Mouse (Mus musculus) B cell, adult 67 days (primary cell): ENCODE results near the gene Tead3. TPM values are rescaled to one million over a fixed set of nuclear protein-coding genes. Genes with fewer than 3 reads are reported as not detected.

Experiments
- total RNA-seq, 2 experiments: library from RNA; stranded (reverse); gene quantifications; 4 replicates each; pipeline ENCODE4 v1.2.4; 2023

Gene Tead3
- 1 to 10 TPM in 1 of 2 experiments, not detected in 1; 1.3 TPM for total RNA-seq

DNA sequence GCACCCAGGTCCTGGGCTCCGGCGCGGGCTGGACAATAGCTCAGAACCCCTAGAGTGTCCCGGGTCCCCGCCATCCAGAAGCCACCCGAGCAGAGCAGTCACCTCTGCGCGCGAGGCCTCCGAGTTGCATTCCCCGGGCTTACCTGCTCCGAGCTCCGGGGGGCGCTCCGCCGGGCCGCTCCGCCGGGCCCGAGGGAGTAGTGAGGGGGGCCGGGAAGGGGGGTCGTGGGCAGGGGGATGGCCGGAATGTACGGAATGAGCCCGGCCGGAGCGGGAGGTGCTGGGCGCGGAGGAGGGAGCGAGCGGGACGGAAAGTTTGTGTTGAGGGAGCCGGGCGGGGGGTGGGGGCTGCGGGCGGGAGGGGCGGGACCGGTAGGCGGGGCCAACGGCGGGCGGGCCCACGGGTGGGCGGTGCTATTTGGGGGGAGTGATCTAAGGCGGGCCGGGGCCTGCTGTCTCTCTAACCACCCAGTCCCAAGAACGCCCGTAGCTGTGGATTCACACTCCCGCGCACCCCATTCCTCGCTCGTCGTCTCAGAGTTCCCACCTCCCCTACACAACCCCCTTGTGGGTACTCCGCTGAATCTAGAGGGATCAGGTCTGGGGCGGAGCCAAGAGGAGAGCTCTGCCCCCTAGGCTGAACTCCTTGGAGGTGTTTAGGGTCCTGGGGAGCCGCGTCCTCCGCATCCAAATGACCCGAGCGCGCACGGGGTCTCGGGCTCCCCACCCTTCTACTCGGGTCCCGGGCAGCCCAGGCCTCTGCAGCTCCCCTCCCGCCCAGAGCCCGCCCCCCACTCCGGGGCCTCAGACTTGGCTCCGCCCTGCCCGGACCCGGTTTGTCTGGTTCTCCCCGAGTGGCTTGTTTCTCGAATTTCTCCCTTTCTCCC is at the start of gene Tead3:
Gene Tead3, minus strand, starts transcription at position 352 of the 887 bp plus-strand sequence.

DNA sequence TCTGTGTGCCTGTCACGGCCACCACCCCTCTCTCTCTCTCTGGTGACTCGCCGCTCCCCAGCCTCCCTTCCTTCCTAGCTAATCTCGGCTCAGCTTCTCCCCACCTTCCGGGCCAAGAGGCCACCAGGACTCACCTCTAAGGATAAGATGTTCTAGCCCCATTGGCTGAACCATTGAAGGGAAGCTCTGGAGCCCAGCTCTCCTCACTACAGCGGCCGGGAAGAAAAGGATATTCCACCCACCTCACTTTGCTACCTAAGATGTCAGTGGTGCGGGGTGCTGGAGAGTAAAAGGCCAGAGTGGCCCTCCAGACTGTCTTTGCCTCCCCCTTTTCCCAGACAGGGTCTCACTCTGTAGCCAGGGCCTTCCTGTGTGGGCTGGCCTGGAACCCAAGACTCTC is 14.5 kb upstream of the Tead3 start, which contains the start of gene Tulp1:
Gene Tulp1, minus strand, starts transcription at position 101 of the 400 bp plus-strand sequence.

DNA sequence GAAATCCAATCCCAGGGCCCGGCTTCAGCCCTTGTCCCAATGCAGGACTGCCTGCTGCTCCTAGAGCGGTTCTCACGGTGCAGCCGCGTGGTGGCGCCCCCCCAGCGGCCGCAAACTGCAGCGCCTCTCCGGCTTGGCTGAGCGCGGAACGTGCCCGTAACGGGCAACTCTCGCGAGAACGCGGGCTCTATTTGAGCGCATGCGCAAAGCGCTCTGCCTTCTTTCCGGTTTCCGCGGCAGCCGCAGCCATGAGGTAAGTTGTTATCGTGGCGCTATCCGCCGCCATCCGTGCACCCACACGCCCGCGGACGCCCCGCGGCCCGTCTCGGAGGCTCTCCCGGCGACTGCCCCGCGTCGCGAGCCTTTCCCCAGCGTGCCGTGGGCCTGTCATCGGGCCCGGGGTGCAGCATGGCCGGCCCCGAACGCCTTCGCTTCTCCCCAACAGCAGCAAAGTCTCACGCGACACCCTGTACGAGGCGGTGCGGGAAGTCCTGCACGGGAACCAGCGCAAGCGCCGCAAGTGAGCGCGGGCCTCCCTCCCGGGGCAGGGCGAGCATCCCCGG is 22.2 kb downstream of the Tead3 start, which contains the start of gene Rpl10a:
Gene Rpl10a, plus strand, starts transcription at position 106 of the 563 bp plus-strand sequence.

DNA sequence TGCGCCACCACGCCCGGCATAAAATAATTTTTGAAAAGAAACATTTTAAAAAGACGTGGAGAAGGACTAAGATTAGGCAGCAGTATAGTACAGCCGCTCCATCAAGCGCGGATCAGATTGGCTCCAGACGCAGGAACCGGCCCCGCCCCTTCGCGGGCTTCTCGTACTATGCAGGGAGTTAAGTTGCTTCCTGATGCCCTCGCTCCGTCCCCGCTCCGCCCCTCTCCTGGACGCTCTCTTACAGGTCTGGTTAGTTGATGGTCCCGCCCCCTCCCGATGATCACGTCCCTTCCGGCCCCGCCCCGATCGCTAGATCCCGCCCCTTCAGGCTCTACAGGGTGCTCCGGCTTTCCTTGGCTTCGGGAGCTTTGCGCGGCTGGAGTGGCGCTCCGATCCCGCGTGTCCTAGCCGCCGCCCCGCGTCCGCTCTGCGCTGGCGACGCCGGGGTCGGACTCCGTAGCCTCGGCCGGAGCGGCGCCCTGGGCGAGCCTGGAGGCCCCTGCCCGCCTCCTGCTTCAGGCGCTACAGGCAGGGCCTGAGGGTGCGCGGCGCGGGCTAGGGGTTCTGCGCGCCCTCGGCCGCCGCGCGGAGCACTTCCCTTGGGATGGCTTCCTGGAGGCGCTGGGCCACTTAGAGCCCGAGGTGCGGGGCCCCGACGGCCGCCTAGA is 37.3 kb downstream of the Tead3 start, which contains the start of gene Fance:
Gene Fance, plus strand, starts transcription at position 308 of the 668 bp plus-strand sequence.

Other genes with a start within 250 kb of the Tead3 start
- not detected for gene Scube3, start 208.7 kb downstream of the Tead3 start, total RNA-seq
- gene Zfp523, start 173.7 kb downstream of the Tead3 start, total RNA-seq = 10 to 100 TPM; 15.7 to 22.0 TPM
- gene Def6, start 143.0 kb downstream of the Tead3 start, total RNA-seq = 100 to 1,000 TPM in 1 of 2 experiments, 10 to 100 TPM in 1; 85.3 to 109 TPM
- 10 to 100 TPM; 28.5 to 30.0 TPM for gene Ppard, start 118.1 kb downstream of the Tead3 start, total RNA-seq
- 10 to 100 TPM; 32.4 to 44.6 TPM for gene Fance, start 37.3 kb downstream of the Tead3 start, total RNA-seq
- gene Rpl10a, start 22.3 kb downstream of the Tead3 start, total RNA-seq = 1,000 to 10,000 TPM; 1,465 to 1,565 TPM
- not detected for gene Tulp1, start 14.4 kb upstream of the Tead3 start, total RNA-seq
- 10 to 100 TPM; 24.0 to 31.4 TPM for gene Fkbp5, start 166.7 kb upstream of the Tead3 start, total RNA-seq
- gene Armc12, start 180.0 kb upstream of the Tead3 start, total RNA-seq = not detected
- gene Clpsl2, start 198.6 kb upstream of the Tead3 start, total RNA-seq = not detected
- not detected for gene Clps, start 209.9 kb upstream of the Tead3 start, total RNA-seq
- not detected for gene Lhfpl5, start 224.8 kb upstream of the Tead3 start, total RNA-seq